Mouse (Mus musculus) granulocyte monocyte progenitor cell, adult 5-6 weeks (primary cell): Measurements from ENCODE around the gene Stpg2. TPM values are rescaled to one million over a fixed set of nuclear protein-coding genes. Genes with fewer than 3 reads are reported as not detected.
"Not testable (repeated sequence)": the region's sequence is repeated elsewhere in the genome, so short reads cannot be mapped to it uniquely, and the experiment has no call there.

Experiments
- ATAC-seq: replicated peaks from 2 replicates; pipeline ENCODE4 v1.8.0; 2016; ENCODE audit warnings: mild to moderate bottlenecking, moderate TSS enrichment, inconsistent platforms; ENCODE audit not compliant: poor library complexity, severe bottlenecking
- total RNA-seq, 2 experiments: library from RNA; stranded (forward) in 1 of 2; stranded (reverse) in 1 of 2; fragments of 200-712, 200-1000 nt in 1 of 2; fragments of >200 nt in 1 of 2; fragmentation: Nextera tagmentation in 1 of 2; gene quantifications; 2 replicates each; pipeline ENCODE4 v1.2.3; 2014 to 2017

The Stpg2 gene
- not detected in 2 replicates for total RNA-seq (2014; fragmentation: Nextera tagmentation)
- not detected in 2 replicates for total RNA-seq (2017)

- peak; percentile 97 for ATAC-seq
These were observed at the start of gene Stpg2 for GRCm38 (mm10) chr3:139205444-139205998. Gene Stpg2, plus strand, starts transcription at chr3:139205694.

- 0 out of 2 replicates have a peak, but pooled peaks have one; percentile 25 for ATAC-seq
These were observed 43.3 kb upstream of the Stpg2 start for GRCm38 (mm10) chr3:139162146-139162545.

DNA sequence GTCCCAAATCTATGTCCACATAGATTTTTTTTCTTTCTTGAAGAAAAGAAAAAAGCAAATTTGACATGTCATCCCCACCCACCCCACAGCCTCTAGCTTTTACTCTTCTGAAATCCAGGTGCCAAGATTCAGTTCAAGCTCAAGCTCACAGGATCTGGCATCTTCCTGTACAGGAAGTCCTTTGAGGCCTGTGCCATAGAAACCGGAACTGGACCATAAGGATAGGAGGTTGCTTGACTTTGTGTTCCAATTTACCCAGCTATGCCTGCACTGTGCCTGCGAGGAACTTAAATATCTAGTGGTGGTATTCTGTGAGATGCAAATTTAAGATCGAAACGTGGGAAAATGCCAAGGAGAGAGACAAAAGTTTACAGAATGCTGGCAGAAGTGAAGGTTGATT lies 42.8 kb upstream of the Stpg2 start:
- ATAC-seq: no peak

GRCm38 (mm10) chr3:139168510-139169269 lies 36.8 kb upstream of the Stpg2 start:
- no peak for ATAC-seq

GRCm38 (mm10) chr3:139169740-139170139 lies 35.8 kb upstream of the Stpg2 start:
- ATAC-seq: no peak

DNA sequence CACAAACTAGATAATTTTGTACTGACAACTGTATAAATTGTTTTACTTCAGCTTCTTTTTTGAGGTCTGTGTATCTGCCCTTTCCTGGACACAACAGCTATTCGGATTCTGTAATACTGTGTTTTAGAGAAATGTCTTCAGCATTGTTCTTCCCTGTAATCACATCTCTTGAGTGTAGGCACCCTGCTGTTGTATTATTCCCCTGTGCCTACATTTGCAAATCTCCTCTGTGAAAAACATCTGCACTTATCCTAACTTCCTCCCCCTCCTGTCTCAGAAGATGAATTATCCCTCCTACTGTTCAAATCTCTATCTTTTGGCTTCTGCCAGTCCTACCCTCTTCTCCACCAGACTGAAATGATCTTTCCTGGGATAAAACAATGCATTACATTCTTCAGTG lies 28.6 kb upstream of the Stpg2 start:
- ATAC-seq: no peak

GRCm38 (mm10) chr3:139191541-139191940 lies 14.0 kb upstream of the Stpg2 start:
- ATAC-seq: no peak

DNA sequence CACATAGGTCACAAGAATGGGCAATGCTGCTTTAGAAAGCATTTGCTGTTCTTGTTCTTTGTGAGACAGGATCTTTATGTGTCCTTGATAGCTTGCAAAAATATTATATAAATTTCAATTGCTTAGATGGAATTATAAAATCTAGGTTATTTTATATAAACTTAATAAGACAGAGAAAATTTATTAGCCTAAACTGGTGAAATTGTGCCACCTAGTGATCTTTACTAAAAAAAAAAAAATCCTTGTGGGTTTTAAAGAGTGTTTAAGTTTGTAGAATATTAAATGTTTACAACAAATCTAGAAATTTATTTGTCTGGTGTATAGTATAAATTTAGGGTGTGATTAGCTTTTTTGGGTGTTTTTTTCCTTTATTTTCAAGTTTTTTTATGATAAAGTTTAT lies 11.6 kb upstream of the Stpg2 start:
- no peak for ATAC-seq

GRCm38 (mm10) chr3:139198412-139198811 lies 7.1 kb upstream of the Stpg2 start:
- no peak for ATAC-seq

GRCm38 (mm10) chr3:139200324-139200723 lies 5.2 kb upstream of the Stpg2 start:
- no peak for ATAC-seq

- no peak for ATAC-seq
These were observed 11.5 kb downstream of the Stpg2 start for GRCm38 (mm10) chr3:139216945-139217344.

DNA sequence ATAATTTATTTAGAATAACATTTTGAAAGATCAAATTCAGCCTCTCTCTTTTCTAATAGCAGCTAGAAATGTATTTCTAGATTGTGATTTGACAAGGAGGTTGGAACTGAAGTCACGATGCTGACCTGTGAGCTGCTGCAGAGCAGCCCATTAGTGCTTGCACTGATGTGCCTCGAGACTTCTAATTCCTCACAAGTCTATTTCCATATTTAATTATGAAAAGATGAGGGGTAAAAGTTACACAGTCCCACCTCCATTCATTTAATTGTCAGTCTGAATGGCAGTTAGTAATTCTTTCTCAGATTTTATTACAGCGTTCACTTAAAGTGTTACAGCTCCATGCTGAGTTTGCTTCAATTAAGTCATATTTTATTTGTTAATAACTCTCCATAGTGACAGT lies 19.6 kb downstream of the Stpg2 start:
- no peak for ATAC-seq

DNA sequence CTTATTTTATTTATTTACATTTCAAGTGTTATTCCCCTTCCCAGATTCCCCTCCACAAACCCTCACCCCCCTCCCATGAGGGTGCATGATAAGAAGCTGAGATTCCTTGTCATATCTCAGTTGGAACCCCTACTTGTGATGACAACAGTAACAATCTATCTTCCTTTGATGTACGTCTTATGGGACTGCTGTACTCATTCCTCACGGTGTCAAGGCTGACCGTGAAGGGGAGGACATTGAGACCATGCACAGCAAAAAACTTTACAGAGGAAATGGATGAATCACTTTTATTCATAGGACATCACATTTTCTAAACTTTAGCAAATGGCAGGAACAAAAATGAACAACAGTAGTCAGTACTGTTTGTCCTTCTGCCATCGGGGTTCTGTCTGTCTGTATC lies 21.3 kb downstream of the Stpg2 start:
- no peak for ATAC-seq

GRCm38 (mm10) chr3:139245219-139245618 lies 39.7 kb downstream of the Stpg2 start:
- peak; percentile 97 for ATAC-seq

- ATAC-seq: peak; percentile 66
These were observed 41.0 kb downstream of the Stpg2 start for GRCm38 (mm10) chr3:139246508-139246907.

DNA sequence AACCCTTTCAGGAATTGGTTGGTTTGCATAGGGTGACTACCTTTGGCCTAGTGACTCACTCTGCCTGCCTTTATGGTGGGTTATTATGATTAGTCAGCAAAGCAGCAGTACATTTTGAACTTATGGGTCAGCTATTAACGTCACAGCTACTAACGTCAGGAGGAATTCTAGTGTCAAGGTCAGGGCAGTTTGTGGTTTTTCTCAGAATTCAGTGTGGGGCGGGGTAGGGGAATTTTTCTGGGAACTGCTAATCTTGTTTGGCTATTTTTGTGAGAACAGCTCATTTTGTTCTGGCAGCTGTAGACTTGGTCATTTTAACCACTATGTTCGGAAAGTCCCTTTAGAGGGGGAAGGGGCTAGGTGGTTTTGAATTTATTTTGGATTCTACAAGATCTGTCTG lies 56.9 kb downstream of the Stpg2 start:
- ATAC-seq: not testable (repeated sequence)

- ATAC-seq: peak; percentile 37; the same call in 1 of the 2 replicates
These were observed 92.4 kb downstream of the Stpg2 start for GRCm38 (mm10) chr3:139297909-139298308.

- ATAC-seq: no peak
These were observed 102.8 kb downstream of the Stpg2 start for GRCm38 (mm10) chr3:139308078-139308809.

- no peak for ATAC-seq
These were observed 106.2 kb downstream of the Stpg2 start for GRCm38 (mm10) chr3:139311721-139312120.

DNA sequence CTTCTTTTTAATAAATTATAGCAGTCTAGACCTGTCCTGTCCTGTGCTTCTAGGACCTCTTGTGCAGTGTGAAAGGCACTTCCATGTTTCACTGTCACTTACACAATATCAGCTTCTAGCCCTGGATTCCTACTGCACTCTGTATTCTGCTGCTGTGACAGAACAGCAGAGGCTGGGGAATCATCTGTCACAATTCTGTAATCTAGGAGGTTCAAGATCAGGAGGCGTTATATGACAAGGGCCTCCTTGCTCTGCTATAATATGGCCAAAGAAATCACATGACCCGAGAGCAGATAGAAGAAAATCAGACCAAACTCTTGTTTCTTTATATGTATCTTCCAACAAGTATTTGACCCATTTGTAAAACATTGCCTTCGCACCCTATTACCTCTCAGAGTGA lies 175.0 kb downstream of the Stpg2 start:
- ATAC-seq: no peak
